Mouse (Mus musculus) urinary bladder, postnatal 36 days (tissue): ENCODE measurements around the gene Trio.

ENCODE experiments used
- DNase-seq, 2 experiments: peaks; one replicate each; pipeline ENCODE4 v3.0.0; 2022; ENCODE audit warnings: low spot score in 2 of 2, mixed read lengths in 1 of 2

Gene Trio

GRCm38 (mm10) chr15:27797480-27798155 is 228.0 kb downstream of the Trio start:
- no peak for DNase-seq

- DNase-seq = no peak
These were observed 228.8 kb downstream of the Trio start for GRCm38 (mm10) chr15:27796868-27797222.

- no peak for DNase-seq
These were observed 229.4 kb downstream of the Trio start for GRCm38 (mm10) chr15:27795942-27796867.

GRCm38 (mm10) chr15:27793284-27793683 is 232.4 kb downstream of the Trio start:
- no peak for DNase-seq

- no peak for DNase-seq
These were observed 233.2 kb downstream of the Trio start for GRCm38 (mm10) chr15:27792473-27792872.

- DNase-seq = no peak
These were observed 234.5 kb downstream of the Trio start for GRCm38 (mm10) chr15:27791141-27791540.

GRCm38 (mm10) chr15:27790699-27791098 is 234.9 kb downstream of the Trio start:
- no peak for DNase-seq

GRCm38 (mm10) chr15:27789325-27789724 is 236.3 kb downstream of the Trio start:
- no peak for DNase-seq

- peak in 1 of 2 experiments; percentile 31 for DNase-seq
These were observed 237.4 kb downstream of the Trio start for GRCm38 (mm10) chr15:27788122-27788759.

GRCm38 (mm10) chr15:27787151-27787550 is 238.5 kb downstream of the Trio start:
- no peak for DNase-seq

- DNase-seq = no peak
These were observed 239.2 kb downstream of the Trio start for GRCm38 (mm10) chr15:27786418-27786817.

GRCm38 (mm10) chr15:27785280-27786001 is 240.2 kb downstream of the Trio start:
- DNase-seq = no peak

GRCm38 (mm10) chr15:27784126-27784563 is 241.5 kb downstream of the Trio start:
- DNase-seq = no peak

- DNase-seq = no peak
These were observed 242.0 kb downstream of the Trio start for GRCm38 (mm10) chr15:27783541-27784125.

GRCm38 (mm10) chr15:27783092-27783491 is 242.6 kb downstream of the Trio start:
- DNase-seq = no peak

- DNase-seq = peak in 1 of 2 experiments; percentile 20
These were observed 243.1 kb downstream of the Trio start for GRCm38 (mm10) chr15:27782383-27783036.

- no peak for DNase-seq
These were observed 245.8 kb downstream of the Trio start for GRCm38 (mm10) chr15:27779827-27780226.

GRCm38 (mm10) chr15:27779398-27779797 is 246.2 kb downstream of the Trio start:
- DNase-seq = no peak

GRCm38 (mm10) chr15:27778256-27778655 is 247.4 kb downstream of the Trio start:
- DNase-seq = no peak

GRCm38 (mm10) chr15:27777455-27778190 is 248.0 kb downstream of the Trio start:
- no peak for DNase-seq
